Mouse (Mus musculus) embryonic fibroblast, embryonic 13.5 days (primary cell): Measurements from ENCODE around the gene Olfr458.
"Not testable (repeated sequence)": the region's sequence is repeated elsewhere in the genome, so short reads cannot be mapped to it uniquely, and the experiment has no call there.

Experiments used
- CTCF ChIP-seq: IDR thresholded peaks from 2 replicates; pipeline ENCODE4 v1.5.1; 2011; ENCODE audit warnings: mild to moderate bottlenecking, control low read depth, low read length, moderate library complexity, borderline replicate concordance; ENCODE audit not compliant: insufficient read depth
- POLR2A ChIP-seq: IDR thresholded peaks from 2 replicates; pipeline ENCODE4 v1.6.1; 2011; ENCODE audit warnings: low read depth, mild to moderate bottlenecking, control low read depth, low read length, moderate library complexity

GRCm38 (mm10) chr6:42471298-42471697 lies 6.3 kb upstream of the Olfr458 start:
- TF ChIP-seq CTCF, POLR2A: not testable (repeated sequence)
